Mouse (Mus musculus): ENCODE results near the gene Ap3d1. TPM values are rescaled to one million over a fixed set of nuclear protein-coding genes. Genes with fewer than 3 reads are reported as not detected.

Gene Ap3d1
- polyA plus RNA-seq, 1 experiment = 92.5 TPM

GRCm38 (mm10) chr10:80755291-80756015 lies 13.4 kb upstream of the Ap3d1 start:
- no peaks in the 10 kb centered on the region for H3K27me3 ChIP-seq (ENCODE audit: control insufficient read depth, insufficient read depth, low read length)
- WGBS = under 1% methylated on average over 72 of the region's 75 CpGs
- peaks cover 28% of the 10 kb centered on the region; the same call in 1 of the 2 replicates for H3K4me1 ChIP-seq (ENCODE audit: control insufficient read depth, insufficient read depth, insufficient read length)
- peak overlapping the region; percentile 62 for H3K27ac ChIP-seq (ENCODE audit: insufficient read depth, low read length)
- H3K4me3 ChIP-seq (ENCODE audit: extremely low read depth, insufficient read depth, insufficient read length) = peak overlapping the region; percentile 87
- no peak for TF ChIP-seq CTCF (IDR thresholded peaks at IDR 0.05; ENCODE audit: extremely low read depth, insufficient read depth, insufficient read length, insufficient replicate concordance)
- no peak for TF ChIP-seq POLR2A (IDR thresholded peaks at IDR 0.05; ENCODE audit: low read depth, low read length)
- H3K36me3 ChIP-seq (ENCODE audit: control insufficient read depth, insufficient read depth, low read length) = no peaks in the 10 kb centered on the region
- DNase-seq (ENCODE audit: low read depth in 1 of 2, low spot score in 2 of 2) = no peak

GRCm38 (mm10) chr10:80754594-80755290 lies 12.7 kb upstream of the Ap3d1 start, which contains the start of gene Dot1l:
Gene Dot1l, plus strand, starts transcription at chr10:80755206.
- TF ChIP-seq POLR2A (IDR thresholded peaks at IDR 0.05; ENCODE audit: low read depth, low read length) = peak; percentile 32
- no peak for TF ChIP-seq CTCF (IDR thresholded peaks at IDR 0.05; ENCODE audit: extremely low read depth, insufficient read depth, insufficient read length, insufficient replicate concordance)
- H3K4me3 ChIP-seq (ENCODE audit: extremely low read depth, insufficient read depth, insufficient read length) = peak within 1 kb of the TSS; percentile 87
- H3K36me3 ChIP-seq (ENCODE audit: control insufficient read depth, insufficient read depth, low read length) = no peaks in the 10 kb centered on the region
- WGBS = under 1% methylated on average over 57 of the region's 57 CpGs
- H3K4me1 ChIP-seq (ENCODE audit: control insufficient read depth, insufficient read depth, insufficient read length) = peaks cover 28% of the 10 kb centered on the region; the same call in 1 of the 2 replicates
- no peaks in the 10 kb centered on the region for H3K27me3 ChIP-seq (ENCODE audit: control insufficient read depth, insufficient read depth, low read length)
- peak; percentile 94 to 99 for DNase-seq (ENCODE audit: low read depth in 1 of 2, low spot score in 2 of 2)
- peak within 1 kb of the TSS; percentile 62 for H3K27ac ChIP-seq (ENCODE audit: insufficient read depth, low read length)

GRCm38 (mm10) chr10:80752079-80752625 lies 10.1 kb upstream of the Ap3d1 start:
- Histone ChIP-seq H3K27me3 (ENCODE audit: control insufficient read depth, insufficient read depth, low read length) (no peaks in the 10 kb centered on the region), H3K4me1 (ENCODE audit: control insufficient read depth, insufficient read depth, insufficient read length) (peaks cover 23% of the 10 kb centered on the region; the same call in 1 of the 2 replicates), H3K36me3 (ENCODE audit: control insufficient read depth, insufficient read depth, low read length) (no peaks in the 10 kb centered on the region), H3K27ac (ENCODE audit: insufficient read depth, low read length) (peak overlapping the region; percentile 20; the same call in 1 of the 2 replicates), H3K4me3 (ENCODE audit: extremely low read depth, insufficient read depth, insufficient read length) (no peak overlapping the region)
- DNase-seq (ENCODE audit: low read depth in 1 of 2, low spot score in 2 of 2) = peak in 1 of 2 experiments; percentile 44
- TF ChIP-seq POLR2A (IDR thresholded peaks at IDR 0.05; ENCODE audit: low read depth, low read length) (no peak), CTCF (IDR thresholded peaks at IDR 0.05; ENCODE audit: extremely low read depth, insufficient read depth, insufficient read length, insufficient replicate concordance) (no peak)
- 3% methylated on average over 6 of the region's 6 CpGs for WGBS

- no peaks in the 10 kb centered on the region for H3K36me3 ChIP-seq (ENCODE audit: control insufficient read depth, insufficient read depth, low read length)
- WGBS = under 1% methylated on average over 16 of the region's 16 CpGs
- H3K27me3 ChIP-seq (ENCODE audit: control insufficient read depth, insufficient read depth, low read length) = no peaks in the 10 kb centered on the region
- peaks cover 15% of the 10 kb centered on the region; the same call in 1 of the 2 replicates for H3K4me1 ChIP-seq (ENCODE audit: control insufficient read depth, insufficient read depth, insufficient read length)
- DNase-seq (ENCODE audit: low read depth in 1 of 2, low spot score in 2 of 2) = peak; percentile 22 to 64
- peak overlapping the region; percentile 20 for H3K27ac ChIP-seq (ENCODE audit: insufficient read depth, low read length)
- TF ChIP-seq CTCF (IDR thresholded peaks at IDR 0.05; ENCODE audit: extremely low read depth, insufficient read depth, insufficient read length, insufficient replicate concordance) = peak; percentile 28; the same call in 1 of the 2 replicates
- TF ChIP-seq POLR2A (IDR thresholded peaks at IDR 0.05; ENCODE audit: low read depth, low read length) = no peak
- no peak overlapping the region for H3K4me3 ChIP-seq (ENCODE audit: extremely low read depth, insufficient read depth, insufficient read length)
Measured at GRCm38 (mm10) chr10:80751188-80751832, 9.2 kb upstream of the Ap3d1 start.

- Histone ChIP-seq H3K4me3 (ENCODE audit: extremely low read depth, insufficient read depth, insufficient read length) (no peak overlapping the region), H3K4me1 (ENCODE audit: control insufficient read depth, insufficient read depth, insufficient read length) (peaks cover 11% of the 10 kb centered on the region; the same call in 1 of the 2 replicates), H3K27ac (ENCODE audit: insufficient read depth, low read length) (no peak overlapping the region), H3K27me3 (ENCODE audit: control insufficient read depth, insufficient read depth, low read length) (no peaks in the 10 kb centered on the region), H3K36me3 (ENCODE audit: control insufficient read depth, insufficient read depth, low read length) (no peaks in the 10 kb centered on the region)
- no peak for TF ChIP-seq CTCF (IDR thresholded peaks at IDR 0.05; ENCODE audit: extremely low read depth, insufficient read depth, insufficient read length, insufficient replicate concordance)
- TF ChIP-seq POLR2A (IDR thresholded peaks at IDR 0.05; ENCODE audit: low read depth, low read length) = no peak
- WGBS = 19% methylated on average over 6 of the region's 6 CpGs
- DNase-seq (ENCODE audit: low read depth in 1 of 2, low spot score in 2 of 2) = peak in 1 of 2 experiments; percentile 31
Measured at GRCm38 (mm10) chr10:80748609-80749008, 6.5 kb upstream of the Ap3d1 start.

- H3K27me3 ChIP-seq (ENCODE audit: control insufficient read depth, insufficient read depth, low read length) = no peaks in the 10 kb centered on the region
- DNase-seq (ENCODE audit: low read depth in 1 of 2, low spot score in 2 of 2) = peak; percentile 57 to 78
- H3K4me1 ChIP-seq (ENCODE audit: control insufficient read depth, insufficient read depth, insufficient read length) = peaks cover 13% of the 10 kb centered on the region; the same call in 1 of the 2 replicates
- WGBS = 5% methylated on average over 3 of the region's 3 CpGs
- TF ChIP-seq POLR2A (IDR thresholded peaks at IDR 0.05; ENCODE audit: low read depth, low read length) = no peak
- peak; percentile 96; the same call in 1 of the 2 replicates for TF ChIP-seq CTCF (IDR thresholded peaks at IDR 0.05; ENCODE audit: extremely low read depth, insufficient read depth, insufficient read length, insufficient replicate concordance)
- H3K4me3 ChIP-seq (ENCODE audit: extremely low read depth, insufficient read depth, insufficient read length) = no peak overlapping the region
- H3K36me3 ChIP-seq (ENCODE audit: control insufficient read depth, insufficient read depth, low read length) = no peaks in the 10 kb centered on the region
- no peak overlapping the region for H3K27ac ChIP-seq (ENCODE audit: insufficient read depth, low read length)
Measured at GRCm38 (mm10) chr10:80747410-80747809, 5.3 kb upstream of the Ap3d1 start.
